Mouse (Mus musculus): Measurements from ENCODE around the gene Orai3. TPM values are rescaled to one million over a fixed set of nuclear protein-coding genes. Genes with fewer than 3 reads are reported as not detected.

Orai3 gene
- polyA plus RNA-seq, 1 experiment, result 21.3 TPM

DNA sequence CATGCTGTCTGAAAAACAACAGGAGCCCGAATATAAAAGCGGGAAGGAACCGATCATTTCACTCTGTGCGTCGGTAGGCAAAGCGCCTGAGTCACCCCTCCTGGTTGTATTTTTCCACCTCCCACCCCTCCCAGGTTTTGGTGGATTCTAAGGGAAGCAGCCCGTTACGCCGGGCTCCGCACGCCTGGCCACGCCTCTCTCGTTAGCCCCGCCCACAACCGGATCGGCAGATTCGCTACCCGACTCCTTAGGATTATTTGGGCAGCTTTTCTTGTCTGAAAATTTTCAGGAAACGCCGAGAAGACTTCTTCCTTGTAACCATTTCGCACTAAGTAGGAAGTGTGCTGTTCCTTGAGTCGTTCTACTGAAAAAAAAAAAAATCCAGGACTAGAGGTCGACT lies 6.8 kb downstream of the Orai3 start, which contains the start of gene Setd1a:
Setd1a (plus strand) TSS at position 245 of the 400 bp plus-strand sequence.
- no peaks in the 10 kb centered on the region; the same call in 1 of the 2 replicates for H3K4me1 ChIP-seq (ENCODE audit: control insufficient read depth, insufficient read depth, insufficient read length, low read length)
- peak within 1 kb of the TSS; percentile 97 for H3K4me3 ChIP-seq (ENCODE audit: low read depth, low read length)
- no peaks in the 10 kb centered on the region for H3K27me3 ChIP-seq (ENCODE audit: control insufficient read depth, insufficient read depth, low read length)
- H3K27ac ChIP-seq (ENCODE audit: insufficient read depth, low read depth, low read length), result peak within 1 kb of the TSS; percentile 97
- under 1% methylated on average over 23 of the region's 23 CpGs for WGBS
- peak; percentile 18; the same call in 1 of the 2 replicates for TF ChIP-seq CTCF (IDR thresholded peaks at IDR 0.05; ENCODE audit: extremely low read depth, insufficient read length, insufficient replicate concordance, low read depth, low read length)
- TF ChIP-seq POLR2A (IDR thresholded peaks at IDR 0.05; ENCODE audit: low read depth, low read length), result no peak
- peaks cover 12% of the 10 kb centered on the region for H3K36me3 ChIP-seq (ENCODE audit: control insufficient read depth, insufficient read depth, low read length)

DNA sequence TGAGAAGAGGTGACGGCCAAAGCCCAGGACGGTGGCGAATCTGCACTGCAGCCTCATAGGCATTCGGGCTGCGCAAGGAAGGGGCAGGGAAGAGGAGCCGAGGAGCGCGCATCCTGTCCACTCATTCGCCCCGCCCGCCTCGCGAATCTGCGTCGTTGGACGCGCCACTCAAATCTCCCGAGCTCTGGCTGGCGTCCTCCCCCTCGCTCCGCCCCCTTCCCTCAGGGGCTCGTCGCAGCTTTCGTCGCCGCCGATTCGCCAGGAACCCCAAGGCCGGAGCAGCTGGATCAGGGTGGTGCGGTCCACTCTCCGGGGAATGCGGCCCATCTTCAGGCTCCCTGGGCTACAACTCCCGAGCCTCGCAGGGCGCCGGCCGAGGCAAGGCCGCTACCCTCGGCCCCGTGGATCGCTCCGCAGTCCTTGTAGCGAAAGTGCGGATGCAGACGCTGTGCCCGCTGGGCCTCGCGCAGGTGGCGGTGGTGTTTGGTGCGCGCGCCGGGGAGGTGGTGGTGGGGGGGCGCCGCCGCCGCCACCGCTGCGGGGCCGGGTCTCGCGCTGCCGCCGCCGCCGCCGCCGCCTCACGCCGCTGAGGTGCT lies 7.4 kb downstream of the Orai3 start:
- 1% methylated on average over 69 of the region's 70 CpGs for WGBS
- peaks cover 15% of the 10 kb centered on the region for H3K36me3 ChIP-seq (ENCODE audit: control insufficient read depth, insufficient read depth, low read length)
- TF ChIP-seq POLR2A (IDR thresholded peaks at IDR 0.05; ENCODE audit: low read depth, low read length) (peak; percentile 29; the same call in 1 of the 2 replicates), CTCF (IDR thresholded peaks at IDR 0.05; ENCODE audit: extremely low read depth, insufficient read length, insufficient replicate concordance, low read depth, low read length) (no peak)
- H3K27ac ChIP-seq (ENCODE audit: insufficient read depth, low read depth, low read length), result peak overlapping the region; percentile 97
- peak overlapping the region; percentile 97 for H3K4me3 ChIP-seq (ENCODE audit: low read depth, low read length)
- H3K4me1 ChIP-seq (ENCODE audit: control insufficient read depth, insufficient read depth, insufficient read length, low read length), result no peaks in the 10 kb centered on the region; the same call in 1 of the 2 replicates
- no peaks in the 10 kb centered on the region for H3K27me3 ChIP-seq (ENCODE audit: control insufficient read depth, insufficient read depth, low read length)

DNA sequence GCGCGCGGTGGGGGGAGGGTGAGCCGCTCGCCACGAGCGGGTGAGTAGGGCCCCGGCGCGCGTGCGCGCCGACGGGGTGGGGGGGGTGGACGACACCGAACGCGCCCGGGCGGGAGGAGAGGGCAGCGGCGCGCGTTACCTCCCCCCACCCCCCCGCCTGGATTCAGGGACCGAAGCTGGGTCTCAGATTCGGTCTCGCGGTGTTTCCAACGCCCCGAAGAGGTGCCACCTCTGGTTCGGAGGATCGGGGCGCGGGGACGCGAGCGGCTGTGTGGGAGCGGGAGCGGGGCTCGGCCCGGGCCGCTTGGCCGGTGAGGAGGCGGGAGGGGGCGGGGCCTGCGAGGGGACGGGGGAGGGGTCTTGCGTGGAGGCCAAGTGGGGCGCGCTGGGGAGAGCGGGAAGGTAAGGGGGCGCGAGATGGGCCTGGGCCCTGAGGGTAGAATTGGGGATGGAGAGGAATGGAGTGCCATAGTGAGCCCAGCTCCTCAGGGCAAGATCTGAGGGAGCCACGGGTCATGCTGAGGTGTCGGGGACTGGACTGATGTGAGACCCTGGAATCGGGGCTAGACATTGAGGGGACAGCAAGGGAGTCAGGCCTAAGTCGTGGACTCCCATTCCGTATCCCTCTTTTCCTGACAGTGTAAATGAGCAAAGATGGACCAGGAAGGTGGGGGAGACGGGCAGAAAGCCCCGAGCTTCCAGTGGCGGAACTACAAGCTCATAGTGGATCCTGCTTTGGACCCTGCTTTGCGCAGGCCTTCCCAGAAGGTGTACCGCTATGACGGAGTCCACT lies 8.1 kb downstream of the Orai3 start:
- Histone ChIP-seq H3K4me3 (ENCODE audit: low read depth, low read length) (peak overlapping the region; percentile 97), H3K27ac (ENCODE audit: insufficient read depth, low read depth, low read length) (no peak overlapping the region), H3K36me3 (ENCODE audit: control insufficient read depth, insufficient read depth, low read length) (peaks cover 20% of the 10 kb centered on the region), H3K4me1 (ENCODE audit: control insufficient read depth, insufficient read depth, insufficient read length, low read length) (no peaks in the 10 kb centered on the region; the same call in 1 of the 2 replicates), H3K27me3 (ENCODE audit: control insufficient read depth, insufficient read depth, low read length) (no peaks in the 10 kb centered on the region)
- TF ChIP-seq POLR2A (IDR thresholded peaks at IDR 0.05; ENCODE audit: low read depth, low read length) (no peak), CTCF (IDR thresholded peaks at IDR 0.05; ENCODE audit: extremely low read depth, insufficient read length, insufficient replicate concordance, low read depth, low read length) (no peak)
- WGBS, result 2% methylated on average over 64 of the region's 66 CpGs

DNA sequence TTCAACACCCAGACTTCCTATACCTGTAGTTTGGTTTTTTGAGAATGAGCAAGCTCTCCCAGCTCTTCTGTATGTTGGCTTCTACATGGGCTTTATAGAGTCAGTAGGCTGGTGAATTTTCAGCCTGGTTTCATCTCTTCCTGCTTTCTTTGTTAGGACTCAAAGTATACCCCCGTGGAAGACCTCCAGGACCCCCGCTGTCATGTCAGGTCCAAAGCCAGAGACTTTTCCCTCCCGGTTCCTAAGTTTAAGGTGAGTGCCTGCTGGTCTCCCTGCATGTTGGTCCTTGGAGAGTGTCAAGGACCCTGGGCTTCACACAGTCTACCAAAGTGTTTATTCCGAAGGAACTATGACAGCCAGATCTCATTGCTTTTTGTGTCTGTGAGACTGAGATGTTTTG lies 8.7 kb downstream of the Orai3 start:
- Histone ChIP-seq H3K4me1 (ENCODE audit: control insufficient read depth, insufficient read depth, insufficient read length, low read length) (no peaks in the 10 kb centered on the region; the same call in 1 of the 2 replicates), H3K27me3 (ENCODE audit: control insufficient read depth, insufficient read depth, low read length) (no peaks in the 10 kb centered on the region), H3K4me3 (ENCODE audit: low read depth, low read length) (peak overlapping the region; percentile 97; the same call in 1 of the 2 replicates), H3K27ac (ENCODE audit: insufficient read depth, low read depth, low read length) (no peak overlapping the region), H3K36me3 (ENCODE audit: control insufficient read depth, insufficient read depth, low read length) (peaks cover 20% of the 10 kb centered on the region)
- WGBS, result 72% methylated on average over 4 of the region's 4 CpGs
- TF ChIP-seq POLR2A (IDR thresholded peaks at IDR 0.05; ENCODE audit: low read depth, low read length) (no peak), CTCF (IDR thresholded peaks at IDR 0.05; ENCODE audit: extremely low read depth, insufficient read length, insufficient replicate concordance, low read depth, low read length) (no peak)

DNA sequence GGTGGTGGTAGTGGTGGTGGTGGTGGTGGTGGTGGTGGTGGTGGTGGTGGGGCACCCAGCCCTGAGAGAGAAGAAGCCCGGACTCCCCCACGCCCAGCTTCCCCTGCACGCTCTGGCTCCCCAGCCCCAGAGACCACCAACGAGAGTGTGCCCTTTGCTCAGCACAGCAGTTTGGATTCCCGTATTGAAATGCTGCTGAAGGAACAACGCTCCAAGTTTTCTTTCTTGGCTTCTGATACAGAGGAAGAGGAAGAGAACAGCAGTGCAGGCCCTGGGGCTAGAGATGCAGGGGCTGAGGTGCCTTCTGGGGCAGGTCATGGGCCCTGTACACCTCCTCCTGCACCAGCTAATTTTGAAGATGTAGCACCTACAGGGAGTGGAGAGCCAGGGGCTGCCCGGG lies 15.7 kb downstream of the Orai3 start, which contains the start of gene Gm49388:
Gm49388 (plus strand) TSS at position 301 of the 400 bp plus-strand sequence.
- Histone ChIP-seq H3K4me1 (ENCODE audit: control insufficient read depth, insufficient read depth, insufficient read length, low read length) (no peaks in the 10 kb centered on the region), H3K4me3 (ENCODE audit: low read depth, low read length) (no peak within 1 kb of the TSS), H3K27ac (ENCODE audit: insufficient read depth, low read depth, low read length) (no peak within 1 kb of the TSS), H3K27me3 (ENCODE audit: control insufficient read depth, insufficient read depth, low read length) (no peaks in the 10 kb centered on the region), H3K36me3 (ENCODE audit: control insufficient read depth, insufficient read depth, low read length) (peaks cover 80% of the 10 kb centered on the region)
- TF ChIP-seq POLR2A (IDR thresholded peaks at IDR 0.05; ENCODE audit: low read depth, low read length) (no peak), CTCF (IDR thresholded peaks at IDR 0.05; ENCODE audit: extremely low read depth, insufficient read length, insufficient replicate concordance, low read depth, low read length) (no peak)
- 95% methylated on average over 7 of the region's 7 CpGs for WGBS

DNA sequence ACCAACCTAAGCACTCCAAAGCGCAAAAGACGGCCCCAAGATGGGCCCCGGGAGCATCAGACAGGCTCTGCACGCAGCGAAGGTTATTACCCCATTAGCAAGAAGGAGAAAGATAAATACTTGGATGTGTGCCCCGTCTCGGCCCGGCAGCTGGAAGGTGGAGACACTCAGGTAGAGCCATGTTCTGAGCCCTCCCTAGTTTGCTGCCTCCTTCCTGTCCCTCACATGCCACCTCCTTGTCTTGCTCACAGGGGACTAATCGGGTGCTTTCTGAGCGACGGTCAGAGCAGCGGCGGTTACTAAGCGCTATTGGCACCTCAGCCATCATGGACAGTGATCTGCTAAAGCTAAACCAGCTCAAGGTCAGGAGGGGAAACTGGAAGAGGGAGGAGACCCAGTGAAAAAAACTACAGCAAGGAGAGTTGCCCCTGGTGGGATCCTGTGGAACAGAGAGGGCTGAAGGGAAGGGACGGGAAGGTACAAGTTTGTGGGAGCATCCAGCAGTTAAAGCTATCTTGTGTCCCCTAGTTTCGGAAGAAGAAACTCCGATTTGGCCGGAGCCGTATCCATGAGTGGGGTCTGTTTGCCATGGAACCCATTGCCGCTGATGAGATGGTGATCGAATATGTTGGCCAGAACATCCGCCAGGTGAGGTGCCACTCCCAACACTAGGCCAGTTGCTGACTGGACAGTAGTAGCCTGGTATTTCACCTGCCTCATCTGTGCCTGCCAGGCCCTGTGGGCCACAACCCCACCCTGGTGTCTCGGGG lies 27.6 kb downstream of the Orai3 start:
- H3K4me1 ChIP-seq (ENCODE audit: control insufficient read depth, insufficient read depth, insufficient read length, low read length), result peaks cover 7% of the 10 kb centered on the region; the same call in 1 of the 2 replicates
- WGBS, result 70% methylated on average over 23 of the region's 23 CpGs
- H3K27me3 ChIP-seq (ENCODE audit: control insufficient read depth, insufficient read depth, low read length), result no peaks in the 10 kb centered on the region
- H3K4me3 ChIP-seq (ENCODE audit: low read depth, low read length), result no peak overlapping the region
- TF ChIP-seq CTCF (IDR thresholded peaks at IDR 0.05; ENCODE audit: extremely low read depth, insufficient read length, insufficient replicate concordance, low read depth, low read length), result no peak
- no peak for TF ChIP-seq POLR2A (IDR thresholded peaks at IDR 0.05; ENCODE audit: low read depth, low read length)
- H3K27ac ChIP-seq (ENCODE audit: insufficient read depth, low read depth, low read length), result no peak overlapping the region
- H3K36me3 ChIP-seq (ENCODE audit: control insufficient read depth, insufficient read depth, low read length), result peaks cover 57% of the 10 kb centered on the region

Data from small intestine, adult 2 months (tissue).